Mouse (Mus musculus): ENCODE measurements around the gene Ttc13. TPM values are rescaled to one million over a fixed set of nuclear protein-coding genes. Genes with fewer than 3 reads are reported as not detected.

Ttc13 gene
- total and polyA plus RNA-seq, 3 experiments, result 9.2 to 35.5 (median 35.1) TPM

- peaks cover 17% of the 10 kb centered on the region for H3K36me3 ChIP-seq (replicated peaks)
- ATAC-seq (ENCODE audit: extremely low read depth, insufficient number of reproducible peaks, low FRiP score, poor library complexity, severe bottlenecking), result no peak
- no peaks in the 10 kb centered on the region for H3K9me3 ChIP-seq (replicated peaks)
- H3K4me3 ChIP-seq (ENCODE audit: low read depth, low read length), result no peak overlapping the region
- no peak for DNase-seq (ENCODE audit: low spot score)
- no peaks in the 10 kb centered on the region for H3K4me1 ChIP-seq (ENCODE audit: insufficient read depth, low read depth, low read length)
- peaks cover 8% of the 10 kb centered on the region; the same call in 1 of the 2 replicates for H3K27me3 ChIP-seq (ENCODE audit: insufficient read depth, low read length)
- TF ChIP-seq GATA1 (IDR thresholded peaks at IDR 0.05; ENCODE audit: borderline replicate concordance, low read length), result no peak
- no peak for TF ChIP-seq CTCF (IDR thresholded peaks at IDR 0.05; ENCODE audit: low read depth, low read length)
- no peak for TF ChIP-seq GATA2 (IDR thresholded peaks at IDR 0.05; ENCODE audit: borderline replicate concordance, low read depth, low read length)
- TF ChIP-seq POLR2AphosphoS5 (IDR thresholded peaks at IDR 0.05; ENCODE audit: insufficient replicate concordance, low read depth, low read length), result no peak
- TF ChIP-seq TAL1 (conservative IDR thresholded peaks at IDR 0.05; ENCODE audit: low read depth, low read length), result no peak
These were observed 89.8 kb downstream of the Ttc13 start for GRCm38 (mm10) chr8:124631966-124632365.

GRCm38 (mm10) chr8:124630891-124631290, 90.9 kb downstream of the Ttc13 start:
- H3K4me1 ChIP-seq (ENCODE audit: insufficient read depth, low read depth, low read length), result no peaks in the 10 kb centered on the region
- DNase-seq (ENCODE audit: low spot score) (no peak), ATAC-seq (ENCODE audit: extremely low read depth, insufficient number of reproducible peaks, low FRiP score, poor library complexity, severe bottlenecking) (no peak)
- TF ChIP-seq TAL1 (conservative IDR thresholded peaks at IDR 0.05; ENCODE audit: low read depth, low read length), result no peak
- no peak for TF ChIP-seq GATA1 (IDR thresholded peaks at IDR 0.05; ENCODE audit: borderline replicate concordance, low read length)
- no peak for TF ChIP-seq POLR2AphosphoS5 (IDR thresholded peaks at IDR 0.05; ENCODE audit: insufficient replicate concordance, low read depth, low read length)
- TF ChIP-seq GATA2 (IDR thresholded peaks at IDR 0.05; ENCODE audit: borderline replicate concordance, low read depth, low read length), result no peak
- TF ChIP-seq CTCF (IDR thresholded peaks at IDR 0.05; ENCODE audit: low read depth, low read length), result no peak
- peaks cover 4% of the 10 kb centered on the region for H3K9me3 ChIP-seq (replicated peaks)
- peaks cover 8% of the 10 kb centered on the region; the same call in 1 of the 2 replicates for H3K27me3 ChIP-seq (ENCODE audit: insufficient read depth, low read length)
- no peak overlapping the region for H3K4me3 ChIP-seq (ENCODE audit: low read depth, low read length)
- H3K36me3 ChIP-seq (replicated peaks), result peaks cover 6% of the 10 kb centered on the region

- Histone ChIP-seq H3K9me3 (replicated peaks) (peaks cover 4% of the 10 kb centered on the region), H3K4me1 (ENCODE audit: insufficient read depth, low read depth, low read length) (no peaks in the 10 kb centered on the region), H3K36me3 (replicated peaks) (peaks cover 4% of the 10 kb centered on the region), H3K4me3 (ENCODE audit: low read depth, low read length) (no peak overlapping the region), H3K27me3 (ENCODE audit: insufficient read depth, low read length) (peaks cover 8% of the 10 kb centered on the region; the same call in 1 of the 2 replicates)
- DNase-seq (ENCODE audit: low spot score), result no peak
- no peak for ATAC-seq (ENCODE audit: extremely low read depth, insufficient number of reproducible peaks, low FRiP score, poor library complexity, severe bottlenecking)
- no peak for TF ChIP-seq GATA1 (IDR thresholded peaks at IDR 0.05; ENCODE audit: borderline replicate concordance, low read length)
- no peak for TF ChIP-seq POLR2AphosphoS5 (IDR thresholded peaks at IDR 0.05; ENCODE audit: insufficient replicate concordance, low read depth, low read length)
- no peak for TF ChIP-seq TAL1 (conservative IDR thresholded peaks at IDR 0.05; ENCODE audit: low read depth, low read length)
- no peak for TF ChIP-seq GATA2 (IDR thresholded peaks at IDR 0.05; ENCODE audit: borderline replicate concordance, low read depth, low read length)
These were observed 91.3 kb downstream of the Ttc13 start for GRCm38 (mm10) chr8:124630489-124630888.

GRCm38 (mm10) chr8:124626251-124626650, 95.5 kb downstream of the Ttc13 start:
- no peak for TF ChIP-seq CTCF (IDR thresholded peaks at IDR 0.05; ENCODE audit: low read depth, low read length)
- no peak for TF ChIP-seq TAL1 (conservative IDR thresholded peaks at IDR 0.05; ENCODE audit: low read depth, low read length)
- TF ChIP-seq GATA2 (IDR thresholded peaks at IDR 0.05; ENCODE audit: borderline replicate concordance, low read depth, low read length), result no peak
- no peak for TF ChIP-seq POLR2AphosphoS5 (IDR thresholded peaks at IDR 0.05; ENCODE audit: insufficient replicate concordance, low read depth, low read length)
- TF ChIP-seq GATA1 (IDR thresholded peaks at IDR 0.05; ENCODE audit: borderline replicate concordance, low read length), result no peak
- Histone ChIP-seq H3K36me3 (replicated peaks) (no peaks in the 10 kb centered on the region), H3K27me3 (ENCODE audit: insufficient read depth, low read length) (no peaks in the 10 kb centered on the region), H3K4me3 (ENCODE audit: low read depth, low read length) (no peak overlapping the region), H3K4me1 (ENCODE audit: insufficient read depth, low read depth, low read length) (no peaks in the 10 kb centered on the region), H3K9me3 (replicated peaks) (peaks cover 4% of the 10 kb centered on the region)
- ATAC-seq (ENCODE audit: extremely low read depth, insufficient number of reproducible peaks, low FRiP score, poor library complexity, severe bottlenecking) (no peak), DNase-seq (ENCODE audit: low spot score) (no peak)

Other genes starting within 250 kb of the Ttc13 start
- 17.6 and 20.3 TPM in 2 replicates for gene Cog2, start 201.2 kb downstream of the Ttc13 start, total RNA-seq (2014; fragmentation: Nextera tagmentation)
- 39.3 and 40.2 TPM in 2 replicates for gene Cog2, start 201.2 kb downstream of the Ttc13 start, total RNA-seq (2017)
- gene Cog2, start 201.2 kb downstream of the Ttc13 start, polyA plus RNA-seq (2012), result 16.3 and 17.5 TPM in 2 replicates
- not detected in 2 replicates for gene Agt, start 152.3 kb downstream of the Ttc13 start, total RNA-seq (2014; fragmentation: Nextera tagmentation)
- not detected in 2 replicates for gene Agt, start 152.3 kb downstream of the Ttc13 start, total RNA-seq (2017)
- not detected in 2 replicates for gene Agt, start 152.3 kb downstream of the Ttc13 start, polyA plus RNA-seq (2012)
- gene Capn9, start 145.9 kb downstream of the Ttc13 start, total RNA-seq (2014; fragmentation: Nextera tagmentation), result not detected in 2 replicates
- gene Capn9, start 145.9 kb downstream of the Ttc13 start, total RNA-seq (2017), result not detected in 2 replicates
- not detected in 2 replicates for gene Capn9, start 145.9 kb downstream of the Ttc13 start, polyA plus RNA-seq (2012)
- gene 2310022B05Rik, start 58.6 kb downstream of the Ttc13 start, total RNA-seq (2014; fragmentation: Nextera tagmentation), result 26.9 and 27.9 TPM in 2 replicates
- gene 2310022B05Rik, start 58.6 kb downstream of the Ttc13 start, total RNA-seq (2017), result 5.8 and 7.2 TPM in 2 replicates
- 16.8 and 20.3 TPM in 2 replicates for gene 2310022B05Rik, start 58.6 kb downstream of the Ttc13 start, polyA plus RNA-seq (2012)
- gene Arv1, start 156 bp upstream of the Ttc13 start, total RNA-seq (2014; fragmentation: Nextera tagmentation), result 12.4 and 26.0 TPM in 2 replicates
- 4.2 and 5.0 TPM in 2 replicates for gene Arv1, start 156 bp upstream of the Ttc13 start, total RNA-seq (2017)
- gene Arv1, start 156 bp upstream of the Ttc13 start, polyA plus RNA-seq (2012), result 22.0 and 22.9 TPM in 2 replicates
- gene Fam89a, start 29.8 kb upstream of the Ttc13 start, total RNA-seq (2014; fragmentation: Nextera tagmentation), result not detected in 2 replicates
- gene Fam89a, start 29.8 kb upstream of the Ttc13 start, total RNA-seq (2017), result 0.35 TPM in 1 of 2 replicates, not detected in the other
- not detected in 2 replicates for gene Fam89a, start 29.8 kb upstream of the Ttc13 start, polyA plus RNA-seq (2012)
- gene Trim67, start 71.1 kb upstream of the Ttc13 start, total RNA-seq (2014; fragmentation: Nextera tagmentation), result not detected in 2 replicates
- gene Trim67, start 71.1 kb upstream of the Ttc13 start, total RNA-seq (2017), result 0.05 TPM in 1 of 2 replicates, not detected in the other
- not detected in 2 replicates for gene Trim67, start 71.1 kb upstream of the Ttc13 start, polyA plus RNA-seq (2012)
- gene Gnpat, start 141.1 kb upstream of the Ttc13 start, total RNA-seq (2014; fragmentation: Nextera tagmentation), result 125 and 146 TPM in 2 replicates
- 129 and 131 TPM in 2 replicates for gene Gnpat, start 141.1 kb upstream of the Ttc13 start, total RNA-seq (2017)
- gene Gnpat, start 141.1 kb upstream of the Ttc13 start, polyA plus RNA-seq (2012), result 80.5 and 128 TPM in 2 replicates
- 49.3 and 61.9 TPM in 2 replicates for gene 2810004N23Rik, start 141.1 kb upstream of the Ttc13 start, total RNA-seq (2014; fragmentation: Nextera tagmentation)
- gene 2810004N23Rik, start 141.1 kb upstream of the Ttc13 start, total RNA-seq (2017), result 73.7 and 74.1 TPM in 2 replicates
- gene 2810004N23Rik, start 141.1 kb upstream of the Ttc13 start, polyA plus RNA-seq (2012), result 41.9 and 52.6 TPM in 2 replicates
- gene Exoc8, start 175.7 kb upstream of the Ttc13 start, total RNA-seq (2014; fragmentation: Nextera tagmentation), result 14.4 and 15.1 TPM in 2 replicates
- 22.8 and 24.8 TPM in 2 replicates for gene Exoc8, start 175.7 kb upstream of the Ttc13 start, total RNA-seq (2017)
- gene Exoc8, start 175.7 kb upstream of the Ttc13 start, polyA plus RNA-seq (2012), result 10.4 and 10.9 TPM in 2 replicates
- 42.4 and 43.5 TPM in 2 replicates for gene Sprtn, start 175.9 kb upstream of the Ttc13 start, total RNA-seq (2014; fragmentation: Nextera tagmentation)
- gene Sprtn, start 175.9 kb upstream of the Ttc13 start, total RNA-seq (2017), result 34.7 and 35.8 TPM in 2 replicates
- 13.0 and 21.7 TPM in 2 replicates for gene Sprtn, start 175.9 kb upstream of the Ttc13 start, polyA plus RNA-seq (2012)
- 39.3 and 40.8 TPM in 2 replicates for gene Egln1, start 227.3 kb upstream of the Ttc13 start, total RNA-seq (2014; fragmentation: Nextera tagmentation)
- gene Egln1, start 227.3 kb upstream of the Ttc13 start, total RNA-seq (2017), result 31.8 and 33.8 TPM in 2 replicates
- gene Egln1, start 227.3 kb upstream of the Ttc13 start, polyA plus RNA-seq (2012), result 17.6 and 19.9 TPM in 2 replicates